Mouse (Mus musculus): ENCODE results near the gene Nlrp5. TPM values are rescaled to one million over a fixed set of nuclear protein-coding genes. Genes with fewer than 3 reads are reported as not detected.
"Not testable (repeated sequence)": the region's sequence is repeated elsewhere in the genome, so short reads cannot be mapped to it uniquely, and the experiment has no call there.

Nlrp5 gene
- not detected in 2 replicates for polyA plus RNA-seq (2015; fragmentation: Nextera tagmentation; extraction: Ambion mirVana)

DNA sequence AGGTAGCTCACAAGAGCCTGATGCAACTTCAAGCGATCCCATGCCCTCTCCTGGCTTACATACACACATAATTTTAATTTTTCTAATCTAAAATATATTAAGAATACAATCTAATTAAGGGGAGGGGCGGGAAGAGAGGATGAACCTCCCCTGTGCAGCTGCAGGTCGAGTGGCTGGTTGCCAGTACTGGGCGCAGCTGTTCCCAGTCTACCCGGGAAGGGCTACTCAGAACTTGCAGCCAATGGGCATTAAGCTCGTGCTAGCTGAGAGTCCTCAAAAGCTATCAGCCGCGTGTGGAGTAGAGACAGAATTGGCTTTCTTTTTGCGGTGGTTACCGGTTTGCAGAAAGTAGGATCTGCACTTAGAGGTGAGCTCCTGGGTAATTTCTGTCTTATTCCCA lies at the start of gene Nlrp5:
TSS of gene Nlrp5 (plus strand) at position 301 of the 400 bp plus-strand sequence.
- WGBS, result 69% methylated on average over 10 of the region's 10 CpGs
- Histone ChIP-seq H3K27ac (ENCODE audit: low read length) (no peak within 1 kb of the TSS), H3K36me3 (ENCODE audit: control insufficient read depth, insufficient read depth, low read length) (no peaks in the 10 kb centered on the region), H3K27me3 (replicated peaks; ENCODE audit: control insufficient read depth, insufficient read depth, low read length) (no peaks in the 10 kb centered on the region), H3K4me3 (ENCODE audit: low read length) (no peak within 1 kb of the TSS), H3K4me2 (ENCODE audit: low read depth, low read length) (no peak within 1 kb of the TSS), H3K9me3 (ENCODE audit: control insufficient read depth, low read length) (0 out of 2 replicates have a peak, but pooled peaks cover 8% of the 10 kb centered on the region), H3K4me1 (ENCODE audit: control insufficient read depth, insufficient read depth, low read length) (no peaks in the 10 kb centered on the region), H3K9ac (ENCODE audit: low read depth, low read length) (no peak within 1 kb of the TSS)
- no peak for ATAC-seq

DNA sequence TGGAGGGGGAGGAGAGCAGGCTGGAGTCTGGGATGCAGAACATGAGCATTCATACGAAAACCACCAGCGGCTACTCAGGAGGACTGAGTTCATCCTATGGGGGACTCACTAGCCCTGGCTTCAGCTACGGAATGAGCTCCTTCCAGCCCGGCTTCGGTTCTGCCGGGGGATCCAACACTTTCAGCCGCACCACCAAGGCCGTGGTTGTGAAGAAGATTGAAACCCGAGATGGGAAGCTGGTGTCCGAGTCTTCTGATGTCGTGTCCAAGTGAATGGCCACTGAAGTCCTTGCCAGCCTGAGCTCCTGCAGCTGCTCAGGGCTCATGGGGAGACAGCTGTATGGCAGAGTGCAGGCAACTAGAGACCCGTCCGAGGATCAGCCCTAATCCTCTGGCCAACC lies 27.4 kb upstream of the Nlrp5 start:
- H3K9ac ChIP-seq (ENCODE audit: low read depth, low read length); H3K4me2 ChIP-seq (ENCODE audit: low read depth, low read length); H3K9me3 ChIP-seq (ENCODE audit: control insufficient read depth, low read length); H3K4me3 ChIP-seq (ENCODE audit: low read length); H3K27ac ChIP-seq (ENCODE audit: low read length); H3K4me1 ChIP-seq (ENCODE audit: control insufficient read depth, insufficient read depth, low read length); H3K36me3 ChIP-seq (ENCODE audit: control insufficient read depth, insufficient read depth, low read length); ATAC-seq; H3K27me3 ChIP-seq (replicated peaks; ENCODE audit: control insufficient read depth, insufficient read depth, low read length): not testable (repeated sequence)
- WGBS, result 95% methylated on average over 13 of the region's 13 CpGs

DNA sequence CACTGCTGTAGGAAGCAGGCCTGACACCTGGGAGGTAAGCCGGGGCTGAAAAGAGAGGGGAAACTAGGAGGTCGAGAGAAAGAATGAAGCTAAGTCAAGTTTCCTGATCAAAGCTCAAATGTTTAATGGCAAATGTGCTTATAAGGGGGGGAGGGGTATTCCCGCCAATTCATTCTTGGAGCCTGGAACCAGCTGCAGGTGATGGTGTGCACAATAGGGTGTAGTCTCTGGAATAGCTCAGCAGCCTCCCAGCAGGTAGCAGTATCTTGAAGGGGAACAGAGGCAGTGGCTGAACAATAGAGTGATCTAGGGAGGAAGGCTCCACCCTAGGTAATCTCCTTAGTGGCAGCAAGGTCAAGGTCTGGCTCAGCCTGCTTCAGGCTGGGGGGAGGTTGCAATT lies 84.5 kb downstream of the Nlrp5 start:
- not testable (repeated sequence) for ATAC-seq; H3K9ac ChIP-seq (ENCODE audit: low read depth, low read length); H3K4me3 ChIP-seq (ENCODE audit: low read length); H3K27me3 ChIP-seq (replicated peaks; ENCODE audit: control insufficient read depth, insufficient read depth, low read length); H3K36me3 ChIP-seq (ENCODE audit: control insufficient read depth, insufficient read depth, low read length); H3K4me1 ChIP-seq (ENCODE audit: control insufficient read depth, insufficient read depth, low read length); H3K27ac ChIP-seq (ENCODE audit: low read length); H3K4me2 ChIP-seq (ENCODE audit: low read depth, low read length); H3K9me3 ChIP-seq (ENCODE audit: control insufficient read depth, low read length)
- 66% methylated on average over 3 of the region's 3 CpGs for WGBS

DNA sequence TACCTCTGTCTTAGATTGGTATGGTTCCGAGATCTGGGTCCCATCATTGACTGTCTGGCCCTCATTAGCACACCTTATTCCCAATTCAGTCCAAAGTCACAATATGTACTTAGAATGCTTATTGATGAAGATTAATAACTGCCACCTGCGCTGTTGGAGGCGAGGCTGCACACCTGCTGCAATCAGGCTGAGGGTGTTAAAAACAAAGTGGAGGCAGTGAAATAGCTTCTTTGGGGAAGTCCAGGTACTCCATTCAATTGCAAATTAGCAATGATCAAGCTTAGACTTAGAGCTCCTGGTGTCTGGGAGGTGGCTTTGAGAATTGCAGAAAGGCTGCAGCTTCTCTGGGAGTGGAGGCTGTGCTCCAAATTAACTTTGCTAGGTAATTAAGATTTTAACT lies 85.1 kb downstream of the Nlrp5 start:
- H3K27me3 ChIP-seq (replicated peaks; ENCODE audit: control insufficient read depth, insufficient read depth, low read length); H3K4me3 ChIP-seq (ENCODE audit: low read length); H3K4me1 ChIP-seq (ENCODE audit: control insufficient read depth, insufficient read depth, low read length); H3K27ac ChIP-seq (ENCODE audit: low read length); ATAC-seq; H3K9me3 ChIP-seq (ENCODE audit: control insufficient read depth, low read length); H3K36me3 ChIP-seq (ENCODE audit: control insufficient read depth, insufficient read depth, low read length); H3K4me2 ChIP-seq (ENCODE audit: low read depth, low read length); H3K9ac ChIP-seq (ENCODE audit: low read depth, low read length): not testable (repeated sequence)
- WGBS, result 64% methylated on average over 3 of the region's 3 CpGs

DNA sequence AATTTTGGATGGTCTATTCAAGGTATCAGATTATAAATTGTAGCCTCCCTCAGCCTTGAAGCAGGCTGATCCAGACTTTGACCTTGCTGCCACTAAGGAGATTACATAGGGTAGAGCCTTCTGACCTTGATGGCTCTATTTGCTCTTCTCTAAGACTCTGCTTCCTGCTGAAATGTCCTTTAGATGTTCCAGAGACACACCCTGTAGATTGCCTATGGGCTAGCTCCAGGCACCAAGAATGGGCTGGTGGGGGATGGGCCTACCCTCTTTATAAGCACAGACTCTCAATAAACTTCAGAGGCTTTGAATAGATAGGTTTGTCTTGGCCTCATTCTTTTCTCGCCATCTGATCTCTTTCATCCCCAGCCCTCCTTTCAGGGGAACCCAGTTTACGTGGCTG lies 87.2 kb downstream of the Nlrp5 start:
- not testable (repeated sequence) for H3K4me3 ChIP-seq (ENCODE audit: low read length); ATAC-seq; H3K9me3 ChIP-seq (ENCODE audit: control insufficient read depth, low read length); H3K36me3 ChIP-seq (ENCODE audit: control insufficient read depth, insufficient read depth, low read length); H3K4me1 ChIP-seq (ENCODE audit: control insufficient read depth, insufficient read depth, low read length); H3K4me2 ChIP-seq (ENCODE audit: low read depth, low read length); H3K27ac ChIP-seq (ENCODE audit: low read length); H3K9ac ChIP-seq (ENCODE audit: low read depth, low read length); H3K27me3 ChIP-seq (replicated peaks; ENCODE audit: control insufficient read depth, insufficient read depth, low read length)
- 70% methylated on average over 2 of the region's 2 CpGs for WGBS

Small RNA genes lying within 50 kb of the gene (microRNA-seq; reads per million reads assigned to microRNA genes)
- not detected for gene Gm25196

Other genes with a start within 250 kb of the Nlrp5 start
- gene Gm10662, start 241.4 kb upstream of the Nlrp5 start, polyA plus RNA-seq (2015; fragmentation: Nextera tagmentation; extraction: Ambion mirVana), result not detected in 2 replicates
- gene Vmn1r165, start 168.6 kb upstream of the Nlrp5 start, polyA plus RNA-seq (2015; fragmentation: Nextera tagmentation; extraction: Ambion mirVana), result not detected in 2 replicates
- gene Vmn1r166, start 134.2 kb upstream of the Nlrp5 start, polyA plus RNA-seq (2015; fragmentation: Nextera tagmentation; extraction: Ambion mirVana), result not detected in 2 replicates
- gene Gm6902, start 107.0 kb upstream of the Nlrp5 start, polyA plus RNA-seq (2015; fragmentation: Nextera tagmentation; extraction: Ambion mirVana), result not detected in 2 replicates
- gene Nlrp4e, start 84.7 kb upstream of the Nlrp5 start, polyA plus RNA-seq (2015; fragmentation: Nextera tagmentation; extraction: Ambion mirVana), result not detected in 2 replicates
- not detected in 2 replicates for gene Vmn1r167, start 121.3 kb downstream of the Nlrp5 start, polyA plus RNA-seq (2015; fragmentation: Nextera tagmentation; extraction: Ambion mirVana)
- gene Vmn1r168, start 153.8 kb downstream of the Nlrp5 start, polyA plus RNA-seq (2015; fragmentation: Nextera tagmentation; extraction: Ambion mirVana), result not detected in 2 replicates
- gene Vmn1r169, start 189.6 kb downstream of the Nlrp5 start, polyA plus RNA-seq (2015; fragmentation: Nextera tagmentation; extraction: Ambion mirVana), result not detected in 2 replicates
- gene Vmn1r170, start 220.3 kb downstream of the Nlrp5 start, polyA plus RNA-seq (2015; fragmentation: Nextera tagmentation; extraction: Ambion mirVana), result not detected in 2 replicates
- not detected in 2 replicates for gene Vmn1r171, start 244.8 kb downstream of the Nlrp5 start, polyA plus RNA-seq (2015; fragmentation: Nextera tagmentation; extraction: Ambion mirVana)

Data from intestine, embryonic 16.5 days (tissue).